Mouse (Mus musculus) CD8-positive naive resting alpha-beta T cell, adult 57 days (primary cell): ENCODE measurements around the gene Slc6a9. TPM values are rescaled to one million over a fixed set of nuclear protein-coding genes. Genes with fewer than 3 reads are reported as not detected.

Experiments used
- total RNA-seq: library from RNA; stranded (reverse); gene quantifications from one replicate; pipeline ENCODE4 v1.2.4, GENCODE M21; 2023

Gene Slc6a9
- 3.0 TPM for total RNA-seq

DNA sequence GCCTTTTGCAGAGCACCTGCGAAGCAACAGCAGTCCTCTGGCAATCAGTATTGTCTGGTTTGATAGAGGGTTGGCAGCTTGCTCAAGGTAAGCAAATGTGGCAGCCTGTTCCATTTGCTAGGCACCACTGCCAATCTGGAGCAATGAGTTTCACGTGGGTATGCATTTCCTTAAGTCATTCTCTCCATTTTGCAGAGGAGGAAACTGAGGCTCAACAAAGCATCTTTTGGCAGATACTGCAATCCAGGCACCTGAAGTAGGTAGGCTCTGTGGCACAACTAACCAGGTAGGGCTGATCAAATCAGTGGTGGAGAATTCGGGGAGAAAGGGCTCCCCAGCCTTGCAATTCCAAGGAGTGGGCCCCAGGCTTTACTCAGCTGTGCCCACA, at the start of gene Slc6a9:
TSS of gene Slc6a9 (plus strand) at position 50 of the 388 bp plus-strand sequence.

DNA sequence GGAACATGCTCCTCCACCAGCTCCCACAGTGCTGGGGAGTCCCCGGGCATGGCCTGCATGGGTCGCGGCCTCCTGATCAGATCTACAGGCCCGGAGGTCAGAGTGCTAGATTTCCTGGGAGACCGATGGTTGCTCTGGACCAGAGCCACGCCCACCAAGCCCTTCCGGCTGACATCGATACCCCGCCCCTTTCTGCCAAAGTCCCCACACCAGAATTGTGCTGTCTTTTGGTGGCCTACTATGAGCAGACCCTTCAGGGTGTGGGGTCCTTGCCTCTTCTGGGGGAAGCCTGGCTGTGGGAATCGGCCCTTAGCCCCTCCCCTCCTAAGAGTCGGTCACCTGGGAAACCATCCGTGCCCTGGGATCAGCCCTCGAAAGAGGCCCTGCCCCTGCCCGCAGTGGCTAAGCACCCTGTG, 38.2 kb downstream of the Slc6a9 start, which contains the start of gene Ccdc24:
TSS of gene Ccdc24 (minus strand) at position 87 of the 416 bp plus-strand sequence.

DNA sequence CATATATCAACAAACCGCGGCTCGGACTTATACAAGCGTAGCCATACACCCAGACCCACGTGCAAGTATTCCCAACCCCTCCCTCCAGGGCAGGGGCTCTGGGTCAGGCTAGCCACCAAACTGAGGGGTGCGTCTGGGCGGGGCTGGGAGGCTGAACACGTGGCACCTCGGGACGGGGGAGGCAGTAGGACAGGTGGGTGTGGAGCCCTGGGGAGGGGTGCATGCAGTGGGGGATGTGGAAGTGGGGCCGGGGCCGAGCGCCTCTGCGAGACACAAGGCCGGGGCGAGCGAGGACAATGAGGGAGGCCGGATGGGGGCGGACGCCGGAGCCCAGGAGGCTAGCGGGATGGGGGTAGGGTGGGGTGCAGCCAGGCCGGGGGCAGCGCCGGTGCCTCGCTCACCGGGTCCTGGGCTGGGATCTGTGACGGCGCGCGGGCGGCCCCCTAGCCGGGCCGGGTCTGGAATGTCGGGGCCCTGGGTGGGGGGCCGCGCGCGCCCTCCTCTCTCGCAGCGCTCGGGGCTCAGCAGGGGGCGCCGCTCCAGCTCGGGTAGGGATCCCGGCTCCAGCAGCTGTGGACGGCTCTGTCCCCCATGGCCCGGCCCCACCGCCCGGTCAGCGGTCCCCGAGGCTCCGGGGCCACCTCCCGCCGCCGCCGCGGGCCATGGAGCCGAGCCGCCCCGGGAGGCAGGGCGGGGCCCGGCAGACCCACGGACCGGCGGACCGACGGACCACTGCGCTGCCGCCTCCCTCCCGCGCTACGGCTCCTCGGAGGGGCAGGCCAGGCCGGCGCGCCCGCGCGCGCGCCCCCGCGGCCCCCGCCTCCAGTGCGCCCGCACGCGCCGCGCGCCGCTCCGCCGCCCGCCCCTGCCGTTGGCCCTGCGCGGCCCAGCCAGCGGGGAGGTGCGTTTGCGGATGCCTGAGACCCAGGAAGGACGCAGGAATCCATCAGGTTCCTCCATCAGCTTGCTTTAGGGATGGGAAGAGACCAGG, 48.7 kb downstream of the Slc6a9 start, which contains the start of gene B4galt2:
TSS of gene B4galt2 (minus strand) at position 787 of the 991 bp plus-strand sequence.

DNA sequence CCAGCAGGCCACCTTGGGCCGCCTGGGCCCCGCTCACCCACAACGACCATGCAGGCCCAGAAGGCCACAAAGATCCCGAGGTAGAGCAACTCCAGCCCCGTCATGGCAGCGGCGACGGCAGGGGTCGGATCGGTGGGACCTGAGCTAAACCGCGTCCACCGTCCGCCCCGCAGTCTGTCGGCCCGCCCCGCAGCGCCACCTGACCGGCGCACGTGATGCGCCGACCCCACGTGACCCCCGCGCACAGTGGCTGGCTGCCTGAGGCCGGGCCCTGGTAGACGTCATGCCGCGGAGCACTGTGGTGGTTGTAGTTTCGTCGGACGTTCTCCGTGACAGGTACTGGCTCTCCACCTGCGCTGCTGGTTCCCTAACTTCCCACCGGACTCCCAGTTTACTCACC, 52.8 kb downstream of the Slc6a9 start, which contains the start of gene Atp6v0b:
TSS of gene Atp6v0b (minus strand) at position 201 of the 400 bp plus-strand sequence.

DNA sequence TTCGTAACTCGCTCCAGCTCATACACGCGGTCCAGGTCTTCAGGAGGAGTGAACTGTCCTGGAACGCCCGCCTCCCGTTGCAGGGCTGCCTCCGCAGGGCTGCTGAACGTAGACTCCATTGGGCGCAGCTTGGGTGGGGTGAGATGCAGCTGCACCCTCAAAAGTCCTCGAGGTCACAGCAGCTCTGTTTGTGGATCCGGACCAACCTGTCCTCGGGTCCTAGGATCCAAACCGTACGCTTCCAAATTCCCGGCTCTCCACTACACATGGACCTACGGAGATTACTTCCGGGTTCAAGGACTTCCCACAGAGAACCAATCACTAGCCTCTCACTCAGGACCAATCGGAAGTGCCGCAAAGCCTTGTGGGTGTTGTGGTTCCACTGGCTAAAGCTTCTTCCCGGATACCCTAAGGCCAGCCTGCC, 57.4 kb downstream of the Slc6a9 start, which contains the start of gene Dph2:
TSS of gene Dph2 (minus strand) at position 295 of the 424 bp plus-strand sequence.

DNA sequence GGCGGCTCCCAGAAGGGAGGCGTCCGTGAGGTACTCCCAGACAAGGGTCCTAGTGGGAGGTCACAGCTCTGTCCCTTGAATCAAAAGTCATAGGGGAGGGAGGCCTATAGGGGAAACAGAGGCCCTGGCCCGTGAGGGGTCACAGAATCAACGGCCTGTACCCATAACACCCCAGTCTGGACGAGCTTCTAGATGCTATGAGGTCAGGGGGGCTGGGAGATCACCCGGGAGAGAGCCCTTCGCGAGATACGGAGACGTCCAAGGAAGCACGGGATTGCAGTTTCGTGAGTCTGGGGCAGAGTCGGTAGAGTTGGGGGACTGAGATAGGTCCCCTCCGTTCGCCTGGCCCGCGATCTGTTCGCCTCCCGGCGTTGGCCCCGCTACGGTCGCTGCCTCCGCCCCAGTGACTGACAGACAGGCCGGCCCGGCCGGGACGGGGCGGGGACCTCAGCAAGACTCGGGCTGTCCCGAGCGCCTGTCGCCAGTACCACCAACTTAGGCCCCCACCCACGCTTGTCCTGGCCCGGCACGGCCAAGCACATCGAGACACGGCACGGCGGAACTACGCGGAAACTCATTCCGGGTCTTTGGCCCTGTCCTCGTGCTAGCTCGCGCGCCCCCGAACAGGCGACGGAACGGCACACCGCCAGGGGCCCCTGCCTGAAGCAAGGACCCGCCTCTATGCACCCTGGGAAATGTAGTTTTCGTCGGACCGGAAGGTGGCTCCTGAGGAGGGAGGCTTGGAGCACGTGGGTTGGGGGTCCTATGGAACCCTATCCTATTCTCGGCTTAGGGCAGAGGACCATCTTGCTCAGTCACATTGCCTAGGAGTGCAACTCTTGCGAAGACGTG, 80.5 kb downstream of the Slc6a9 start, which contains the start of gene Ipo13:
TSS of gene Ipo13 (minus strand) at position 409 of the 852 bp plus-strand sequence.

Other genes starting within 250 kb of the Slc6a9 start
- 28.1 TPM for gene Dmap1, start 152.2 kb upstream of the Slc6a9 start, total RNA-seq
- not detected for gene Gm12845, start 110.1 kb upstream of the Slc6a9 start, total RNA-seq
- gene Klf17, start 68.9 kb upstream of the Slc6a9 start, total RNA-seq = not detected
- gene Ccdc24, start 38.1 kb downstream of the Slc6a9 start, total RNA-seq = not detected
- 0.34 TPM for gene B4galt2, start 49.0 kb downstream of the Slc6a9 start, total RNA-seq
- 112 TPM for gene Atp6v0b, start 52.8 kb downstream of the Slc6a9 start, total RNA-seq
- 15.6 TPM for gene Dph2, start 57.5 kb downstream of the Slc6a9 start, total RNA-seq
- 41.1 TPM for gene Ipo13, start 80.5 kb downstream of the Slc6a9 start, total RNA-seq
- gene Artn, start 95.3 kb downstream of the Slc6a9 start, total RNA-seq = 0.24 TPM